Mouse (Mus musculus) hindbrain, embryonic 15.5 days (tissue): ENCODE measurements around the gene Slc10a2. TPM values are rescaled to one million over a fixed set of nuclear protein-coding genes. Genes with fewer than 3 reads are reported as not detected.
"Not testable (repeated sequence)": the region's sequence is repeated elsewhere in the genome, so short reads cannot be mapped to it uniquely, and the experiment has no call there.

Experiments used
- ATAC-seq: fragments of 200-750 bp; cut with Nextera tagmentation; 2 replicates; pipeline ENCODE4 v1.8.0; 2017; ENCODE audit warnings: low read depth, moderate number of reproducible peaks, moderate TSS enrichment; ENCODE audit not compliant: low FRiP score
- H3K27ac ChIP-seq: fragments of 300-500 bp; sonication (generic); replicated peaks from 2 replicates; pipeline ENCODE4 v1.5.1; 2015; ENCODE audit warnings: mild to moderate bottlenecking, inconsistent platforms
- H3K27me3 ChIP-seq: fragments of 300-500 bp; sonication (generic); 2 replicates; pipeline ENCODE4 v1.6.1; 2015; ENCODE audit warnings: control low read depth, inconsistent platforms
- H3K36me3 ChIP-seq: fragments of 300-500 bp; sonication (generic); 2 replicates; pipeline ENCODE4 v1.6.1; 2015; ENCODE audit warnings: control low read depth, inconsistent platforms
- H3K4me1 ChIP-seq: fragments of 300-500 bp; sonication (generic); replicated peaks from 2 replicates; pipeline ENCODE4 v1.6.1; 2015; ENCODE audit warnings: control low read depth, inconsistent platforms
- H3K4me2 ChIP-seq: fragments of 300-500 bp; sonication (generic); 2 replicates; pipeline ENCODE4 v1.6.1; 2015; ENCODE audit warnings: moderate library complexity, mild to moderate bottlenecking, inconsistent platforms
- H3K4me3 ChIP-seq: fragments of 300-500 bp; sonication (generic); 2 replicates; pipeline ENCODE4 v1.5.1; 2015; ENCODE audit warnings: mild to moderate bottlenecking, inconsistent platforms
- H3K9ac ChIP-seq: fragments of 300-500 bp; sonication (generic); 2 replicates; pipeline ENCODE4 v1.6.1; 2015; ENCODE audit warnings: inconsistent platforms
- H3K9me3 ChIP-seq: fragments of 300-500 bp; sonication (generic); 2 replicates; pipeline ENCODE4 v1.6.1; 2016; ENCODE audit warnings: control low read depth, inconsistent platforms
- WGBS: fragments of 180-500 bp; shearing (Covaris S2); methylation state at CpG from one replicate; pipeline ENCODE4 v1.1.7; 2015; 5-methylcytosine and 5-hydroxymethylcytosine counted together
- polyA plus RNA-seq: library from polyadenylated mRNA; unstranded; fragments of >200 nt; fragmentation: Nextera tagmentation; extraction: Ambion mirVana; gene quantifications from 2 replicates; pipeline ENCODE4 v1.2.1, GENCODE M21; 2015

The Slc10a2 gene
- polyA plus RNA-seq, result not detected in 2 replicates

- ATAC-seq, result no peak
- WGBS, result 65% methylated on average over 5 of the region's 5 CpGs
- Histone ChIP-seq H3K4me2 (no peak within 1 kb of the TSS), H3K27ac (no peak within 1 kb of the TSS), H3K4me1 (no peaks in the 10 kb centered on the region), H3K4me3 (no peak within 1 kb of the TSS), H3K36me3 (no peaks in the 10 kb centered on the region), H3K9ac (no peak within 1 kb of the TSS), H3K27me3 (no peaks in the 10 kb centered on the region), H3K9me3 (no peaks in the 10 kb centered on the region)
These were observed at the start of gene Slc10a2 for GRCm38 (mm10) chr8:5105186-5105585. Gene Slc10a2, minus strand, starts transcription at chr8:5105351.

GRCm38 (mm10) chr8:5129322-5129829 lies 24.2 kb upstream of the Slc10a2 start:
- Histone ChIP-seq H3K27me3 (no peaks in the 10 kb centered on the region), H3K4me2 (no peak overlapping the region), H3K4me3 (no peak overlapping the region), H3K27ac (no peak overlapping the region), H3K4me1 (no peaks in the 10 kb centered on the region), H3K36me3 (no peaks in the 10 kb centered on the region), H3K9me3 (no peaks in the 10 kb centered on the region), H3K9ac (no peak overlapping the region)
- no peak for ATAC-seq
- WGBS, result 80% methylated on average over 2 of the region's 2 CpGs

- ATAC-seq, result no peak
- Histone ChIP-seq H3K27ac (no peak overlapping the region), H3K9ac (no peak overlapping the region), H3K9me3 (no peaks in the 10 kb centered on the region), H3K36me3 (no peaks in the 10 kb centered on the region), H3K4me2 (no peak overlapping the region), H3K4me1 (no peaks in the 10 kb centered on the region), H3K27me3 (no peaks in the 10 kb centered on the region), H3K4me3 (no peak overlapping the region)
- 67% methylated on average over 5 of the region's 5 CpGs for WGBS
These were observed 1.7 kb upstream of the Slc10a2 start for GRCm38 (mm10) chr8:5106855-5107254.

- WGBS, result 72% methylated on average over 4 of the region's 4 CpGs
- ATAC-seq, result peak; percentile 38; the same call in 1 of the 2 replicates
- H3K4me3 ChIP-seq, result no peak overlapping the region
- H3K27me3 ChIP-seq, result no peaks in the 10 kb centered on the region
- H3K36me3 ChIP-seq, result no peaks in the 10 kb centered on the region
- no peak overlapping the region for H3K27ac ChIP-seq
- no peak overlapping the region for H3K9ac ChIP-seq
- H3K4me2 ChIP-seq, result no peak overlapping the region
- no peaks in the 10 kb centered on the region for H3K9me3 ChIP-seq
- H3K4me1 ChIP-seq, result no peaks in the 10 kb centered on the region
These were observed 9.8 kb downstream of the Slc10a2 start for GRCm38 (mm10) chr8:5095392-5095791.

- not testable (repeated sequence) for H3K4me1 ChIP-seq, H3K27ac ChIP-seq
These were observed 11.2 kb downstream of the Slc10a2 start for GRCm38 (mm10) chr8:5093991-5094390.

GRCm38 (mm10) chr8:5073654-5074293 lies 31.4 kb downstream of the Slc10a2 start:
- Histone ChIP-seq H3K27ac (no peak overlapping the region), H3K9me3 (no peaks in the 10 kb centered on the region), H3K4me3 (no peak overlapping the region), H3K36me3 (no peaks in the 10 kb centered on the region), H3K4me2 (no peak overlapping the region), H3K9ac (no peak overlapping the region), H3K4me1 (no peaks in the 10 kb centered on the region), H3K27me3 (no peaks in the 10 kb centered on the region)
- no peak for ATAC-seq
- WGBS, result 90% methylated on average over 3 of the region's 3 CpGs

More at GRCm38 (mm10) chr8:5093991-5094390, 11.2 kb downstream of the Slc10a2 start:
- H3K9me3 ChIP-seq, ATAC-seq, H3K4me3 ChIP-seq, H3K9ac ChIP-seq, H3K4me2 ChIP-seq, H3K27me3 ChIP-seq, H3K36me3 ChIP-seq: not testable (repeated sequence)

GRCm38 (mm10) chr8:5058888-5059287 lies 46.3 kb downstream of the Slc10a2 start:
- ATAC-seq, result no peak

GRCm38 (mm10) chr8:5044361-5044900 lies 60.7 kb downstream of the Slc10a2 start:
- H3K4me1 ChIP-seq, H3K9ac ChIP-seq, H3K9me3 ChIP-seq, H3K27ac ChIP-seq, H3K27me3 ChIP-seq, H3K36me3 ChIP-seq, H3K4me3 ChIP-seq, H3K4me2 ChIP-seq, ATAC-seq: not testable (repeated sequence)
- WGBS, result 78% methylated on average over 6 of the region's 6 CpGs

More at GRCm38 (mm10) chr8:5058888-5059287, 46.3 kb downstream of the Slc10a2 start:
- H3K36me3 ChIP-seq, result no peaks in the 10 kb centered on the region
- H3K9me3 ChIP-seq, result no peaks in the 10 kb centered on the region
- H3K9ac ChIP-seq, result no peak overlapping the region
- H3K4me1 ChIP-seq, result no peaks in the 10 kb centered on the region
- H3K27me3 ChIP-seq, result no peaks in the 10 kb centered on the region
- WGBS, result 83% methylated on average over 1 of the region's 1 CpGs
- H3K27ac ChIP-seq, result no peak overlapping the region
- H3K4me3 ChIP-seq, result no peak overlapping the region
- no peak overlapping the region for H3K4me2 ChIP-seq

- ATAC-seq, result no peak
- H3K9ac ChIP-seq, result no peak overlapping the region
- no peak overlapping the region for H3K4me2 ChIP-seq
- no peak overlapping the region for H3K27ac ChIP-seq
- H3K4me3 ChIP-seq, result no peak overlapping the region
- H3K4me1 ChIP-seq, result no peaks in the 10 kb centered on the region
- no peaks in the 10 kb centered on the region for H3K36me3 ChIP-seq
- no peaks in the 10 kb centered on the region for H3K9me3 ChIP-seq
- WGBS, result 91% methylated on average over 4 of the region's 4 CpGs
- no peaks in the 10 kb centered on the region for H3K27me3 ChIP-seq
These were observed 66.2 kb downstream of the Slc10a2 start for GRCm38 (mm10) chr8:5038811-5039561.
